Mouse (Mus musculus) adrenal gland, adult 2 months (tissue): ENCODE data around the gene Caprin2. TPM values are rescaled to one million over a fixed set of nuclear protein-coding genes. Genes with fewer than 3 reads are reported as not detected.

ENCODE experiments used
- DNase-seq: peaks from one replicate; pipeline ENCODE4 v3.0.0; 2021
- polyA plus RNA-seq: library from polyadenylated mRNA; depleted of rRNA; stranded (reverse); fragments of >200 nt; gene quantifications from 2 replicates; pipeline ENCODE4 v1.2.3, GENCODE M21; 2012; rRNA removed
- total RNA-seq, 2 experiments: library from RNA; stranded (reverse); gene quantifications; 2 replicates each; pipeline ENCODE4 v1.2.3; 2021

Gene Caprin2
- total and polyA plus RNA-seq, 3 experiments: 4.2 to 16.5 (median 10.2) TPM

GRCm38 (mm10) chr6:148841760-148842159, 54.3 kb downstream of the Caprin2 start:
- DNase-seq: no peak

GRCm38 (mm10) chr6:148838460-148838859, 57.6 kb downstream of the Caprin2 start:
- no peak for DNase-seq

GRCm38 (mm10) chr6:148831728-148832121, 64.3 kb downstream of the Caprin2 start:
- no peak for DNase-seq

DNA sequence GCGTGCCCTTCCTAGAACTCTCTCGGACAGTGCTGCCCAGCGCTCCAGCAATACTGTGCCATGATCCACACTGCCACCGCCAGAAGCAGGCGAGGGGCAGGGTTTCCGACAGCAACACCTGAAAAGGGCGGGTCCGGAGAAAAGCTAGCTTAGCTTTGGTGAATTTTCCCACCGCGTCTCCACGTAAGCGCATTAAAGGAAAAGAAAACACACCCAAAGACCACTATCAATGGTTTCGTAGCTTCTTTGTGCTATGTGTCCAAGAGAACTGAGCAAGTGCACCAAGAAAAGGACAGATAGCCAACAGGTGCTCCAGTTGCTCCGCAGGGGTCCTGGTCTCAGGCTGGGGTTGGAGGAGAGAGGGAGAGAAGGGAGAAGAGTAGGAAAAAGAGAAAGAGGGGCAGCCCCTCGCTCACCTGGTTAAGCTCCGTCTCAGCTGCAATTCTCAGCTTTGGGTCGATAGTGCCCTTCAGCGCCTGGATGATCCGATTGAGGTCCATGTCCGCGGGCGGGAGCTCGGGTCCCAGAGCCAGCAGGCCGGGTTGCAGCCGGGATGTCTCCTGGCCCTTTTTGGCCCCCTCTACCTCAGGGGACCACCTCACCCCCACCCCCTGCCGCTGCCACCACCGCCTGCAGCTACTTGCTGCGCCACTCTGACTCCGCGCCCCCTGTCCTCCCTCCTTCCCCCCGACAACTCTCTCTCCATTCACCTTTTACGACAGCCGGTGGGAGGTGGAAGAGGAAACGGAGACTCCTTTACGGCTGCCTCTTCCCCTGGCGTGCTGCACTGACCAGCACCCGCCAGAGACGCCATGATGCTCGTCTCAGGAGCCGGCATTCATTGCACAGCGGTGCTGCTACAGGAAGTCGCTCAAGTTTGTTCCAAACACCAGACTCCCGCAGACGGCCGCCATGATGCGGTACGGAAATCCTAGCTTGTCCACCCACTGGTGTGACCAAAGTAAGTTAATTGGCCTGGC, 65.0 kb downstream of the Caprin2 start, which contains the start of gene Ipo8:
Ipo8 (minus strand) TSS at position 720 of the 980 bp plus-strand sequence.
- DNase-seq: peak; percentile 93

DNA sequence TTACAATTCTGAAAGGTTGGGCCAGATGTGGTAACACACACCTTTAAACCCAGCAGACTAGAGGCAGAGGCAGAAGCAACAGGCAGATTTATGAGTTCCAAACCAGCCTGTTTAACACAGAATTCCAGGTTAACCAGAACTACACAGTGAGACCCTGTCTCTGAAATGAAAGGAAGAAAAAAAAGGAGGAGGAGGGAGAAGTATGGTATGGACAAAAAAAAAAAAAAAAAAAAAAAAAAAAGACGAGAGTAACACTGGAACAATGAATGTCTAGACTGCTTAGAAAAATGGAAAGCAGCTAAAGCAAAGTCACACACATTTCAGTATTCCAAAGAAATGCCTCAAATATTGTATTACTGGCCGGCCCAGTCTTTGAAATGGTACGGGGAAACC, 65.7 kb downstream of the Caprin2 start:
- no peak for DNase-seq

DNA sequence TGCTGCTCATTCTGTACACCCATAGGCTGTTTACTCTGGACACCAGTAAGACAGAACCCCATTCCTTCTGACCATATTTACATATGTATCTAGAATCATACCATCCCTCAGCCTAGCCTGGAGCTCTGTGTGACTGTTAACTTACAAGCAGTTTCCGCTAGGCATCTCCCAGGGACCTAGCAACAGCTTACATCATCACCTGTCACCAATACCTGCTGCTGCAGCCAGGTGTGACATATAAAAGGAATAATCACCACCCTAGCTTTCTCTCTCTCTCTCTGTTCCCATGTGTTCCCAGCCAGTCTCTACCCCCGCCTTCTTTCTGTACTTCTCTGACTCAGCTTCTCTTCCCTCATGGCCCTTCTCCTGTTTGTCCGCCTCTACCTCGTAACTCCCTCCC, 69.9 kb downstream of the Caprin2 start:
- DNase-seq: no peak

DNA sequence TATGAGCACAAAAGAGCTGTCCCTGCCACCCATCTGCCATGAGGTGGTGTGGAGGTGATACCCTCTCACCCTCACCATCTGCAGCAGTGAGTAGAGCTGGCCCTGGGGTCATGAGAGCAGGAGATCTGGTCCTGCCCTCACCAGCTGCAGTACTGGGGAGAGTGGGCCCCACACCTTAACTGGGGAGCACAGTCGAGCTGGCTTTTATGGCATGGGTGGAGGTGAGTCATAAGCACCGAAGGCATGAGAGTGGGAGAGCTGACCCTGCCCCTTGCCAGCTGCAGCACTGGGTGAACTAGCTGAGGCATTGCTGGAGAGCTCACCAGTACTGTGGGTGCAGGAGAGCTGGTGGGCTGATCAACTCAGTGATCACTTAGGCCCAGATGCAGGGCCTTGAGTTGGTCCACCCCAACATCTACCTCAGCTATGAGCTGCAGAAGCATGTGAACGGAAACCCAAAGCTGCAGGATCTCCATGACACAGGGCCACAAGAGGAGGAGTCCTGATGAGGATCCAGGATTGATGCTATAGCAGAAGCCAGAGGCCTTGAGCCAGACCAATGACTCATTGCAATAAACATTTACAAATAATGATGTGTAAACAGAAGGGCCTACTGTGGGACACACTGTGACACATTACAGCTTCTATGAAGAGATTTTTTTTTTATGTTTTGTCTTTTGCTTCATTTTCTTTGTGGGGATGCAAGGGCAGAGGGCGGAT, 77.3 kb downstream of the Caprin2 start:
- peak; percentile 35 for DNase-seq

DNA sequence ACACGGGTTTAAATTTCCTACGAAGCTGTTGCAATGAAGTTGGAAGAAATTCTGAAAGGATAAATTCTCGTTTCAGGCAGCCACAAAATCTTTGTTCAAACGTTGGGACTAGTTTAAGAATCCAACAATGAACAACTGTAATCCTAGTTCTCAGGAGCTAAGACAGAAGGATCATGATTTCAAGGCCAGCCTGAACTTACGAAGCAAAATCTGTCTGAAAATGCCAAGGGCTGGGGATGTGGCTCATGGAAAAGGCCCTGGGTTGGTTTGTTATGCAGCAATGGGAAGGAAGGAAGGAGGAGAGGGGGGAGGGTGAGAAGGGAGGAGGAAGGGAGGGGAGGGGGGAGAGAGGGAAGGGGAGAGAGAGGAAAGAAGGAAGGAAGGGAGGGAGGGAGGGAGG, 79.3 kb downstream of the Caprin2 start:
- peak; percentile 54 for DNase-seq

DNA sequence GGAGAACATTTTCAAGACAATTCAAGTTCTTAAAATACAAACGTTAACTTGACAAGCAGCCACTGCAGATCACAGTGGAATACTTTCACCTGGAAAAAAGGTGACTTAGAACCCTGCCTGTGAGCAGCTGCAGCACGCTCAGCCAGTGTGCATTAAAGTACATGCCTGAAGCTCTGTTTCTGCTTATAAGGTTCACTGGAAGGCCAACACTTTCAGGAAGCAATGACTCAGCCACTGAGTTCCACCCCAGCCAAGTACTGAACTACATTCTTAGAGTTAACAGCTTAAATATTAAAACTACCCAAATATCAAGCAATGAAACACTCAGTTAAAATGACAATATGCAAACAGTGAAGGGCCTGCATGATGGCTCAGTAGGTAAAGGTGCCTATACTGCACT, 84.9 kb downstream of the Caprin2 start:
- no peak for DNase-seq

DNA sequence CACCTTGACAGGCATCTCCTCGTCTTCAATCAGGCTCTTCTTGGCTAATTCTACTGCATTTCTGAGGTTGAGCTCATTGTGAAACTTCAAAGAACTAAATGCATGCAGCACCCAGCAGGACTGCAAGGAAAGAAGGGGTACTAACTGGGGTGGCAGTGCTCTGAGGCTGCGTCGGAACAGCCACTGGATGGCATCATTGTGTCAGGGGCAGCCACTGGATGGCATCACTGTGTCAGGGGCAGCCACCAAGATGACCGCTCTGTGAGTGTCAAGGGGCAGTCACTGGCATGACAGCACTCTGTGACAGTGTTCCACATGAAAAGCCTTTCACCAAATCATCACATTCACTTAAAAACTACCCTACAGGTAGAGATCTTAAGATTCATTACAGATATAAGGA, 96.3 kb downstream of the Caprin2 start:
- DNase-seq: no peak

- DNase-seq: no peak
Measured at GRCm38 (mm10) chr6:148795145-148795544, 100.9 kb downstream of the Caprin2 start.

Other genes starting within 250 kb of the Caprin2 start
- gene Ipo8, start 64.8 kb downstream of the Caprin2 start, total RNA-seq: 10 to 100 TPM; 42.1 to 46.8 TPM
- gene Ipo8, start 64.8 kb downstream of the Caprin2 start, polyA plus RNA-seq: 7.2 and 8.1 TPM in 2 replicates
- 10 to 100 TPM; 19.8 to 21.4 TPM for gene Sinhcaf, start 50.2 kb upstream of the Caprin2 start, total RNA-seq
- 1.2 and 1.5 TPM in 2 replicates for gene Sinhcaf, start 50.2 kb upstream of the Caprin2 start, polyA plus RNA-seq
- 10 to 100 TPM; 13.0 to 14.3 TPM for gene Dennd5b, start 205.4 kb upstream of the Caprin2 start, total RNA-seq
- gene Dennd5b, start 205.4 kb upstream of the Caprin2 start, polyA plus RNA-seq: 6.9 and 9.6 TPM in 2 replicates
- gene Gm10203, start 233.9 kb upstream of the Caprin2 start, total RNA-seq: not detected
- not detected in 2 replicates for gene Gm10203, start 233.9 kb upstream of the Caprin2 start, polyA plus RNA-seq
- gene Etfbkmt, start 243.6 kb upstream of the Caprin2 start, total RNA-seq: 10 to 100 TPM; 15.2 to 38.4 TPM
- gene Etfbkmt, start 243.6 kb upstream of the Caprin2 start, polyA plus RNA-seq: 1.8 and 3.4 TPM in 2 replicates